Mouse (Mus musculus) left cerebral cortex, postnatal 14 days (tissue): ENCODE results near the gene Tgfbr2. TPM values are rescaled to one million over a fixed set of nuclear protein-coding genes. Genes with fewer than 3 reads are reported as not detected.

Experiments
- DNase-seq, 2 experiments: peaks; one replicate each; pipeline ENCODE4 v3.0.0; 2021 to 2022; ENCODE audit warnings: low spot score in 2 of 2, mixed read lengths in 1 of 2
- intact Hi-C: fragments of 180-260 bp; cut with DNase I; formaldehyde crosslinking; loops from one replicate; pipeline ENCODE4 v1.15.1; 2025
- total RNA-seq, 2 experiments: library from RNA; stranded (reverse); gene quantifications; 2 replicates each; pipeline ENCODE4 v1.2.3; 2021

Gene Tgfbr2
- total RNA-seq, 2 experiments from 2014 or later = 13.7 to 15.1 TPM

- intact Hi-C loops = loop anchor here (2.0 to 10.0 kb wide), 3 partner anchors 65 to 329 kb away; no protein-coding TSS in a partner anchor
- no peak for DNase-seq
Observed at GRCm38 (mm10) chr9:116039981-116040380, 135.2 kb downstream of the Tgfbr2 start.

- intact Hi-C loops = loop anchor here (10.0 kb wide), 2 partner anchors 63 to 163 kb away; no protein-coding TSS in a partner anchor
- DNase-seq = no peak
Observed at GRCm38 (mm10) chr9:116038275-116038674, 136.9 kb downstream of the Tgfbr2 start.
